Mouse (Mus musculus) hindbrain, embryonic 16.5 days (tissue): ENCODE measurements around the gene Gm13199. TPM values are rescaled to one million over a fixed set of nuclear protein-coding genes. Genes with fewer than 3 reads are reported as not detected.

Source experiments
- ATAC-seq: fragments of 200-750 bp; cut with Nextera tagmentation; 2 replicates; pipeline ENCODE4 v1.8.0; 2017; ENCODE audit warnings: moderate TSS enrichment, moderate library complexity
- H3K27ac ChIP-seq: fragments of 300-500 bp; sonication (generic); 2 replicates; pipeline ENCODE4 v1.5.1; 2014; ENCODE audit warnings: low read depth, mild to moderate bottlenecking, control low read depth, low read length, moderate library complexity
- H3K27me3 ChIP-seq: fragments of 300-500 bp; sonication (generic); replicated peaks from 2 replicates; pipeline ENCODE4 v1.6.1; 2014; ENCODE audit warnings: low read length; ENCODE audit not compliant: control insufficient read depth, insufficient read depth
- H3K36me3 ChIP-seq: fragments of 300-500 bp; sonication (generic); 2 replicates; pipeline ENCODE4 v1.6.1; 2014; ENCODE audit warnings: mild to moderate bottlenecking, low read length, moderate library complexity, mixed read lengths; ENCODE audit not compliant: control insufficient read depth, insufficient read depth
- H3K4me1 ChIP-seq: fragments of 300-500 bp; sonication (generic); 2 replicates; pipeline ENCODE4 v1.6.1; 2014; ENCODE audit warnings: low read depth, low read length; ENCODE audit not compliant: control insufficient read depth, insufficient read depth
- H3K4me2 ChIP-seq: fragments of 300-500 bp; sonication (generic); 2 replicates; pipeline ENCODE4 v1.6.1; 2014; ENCODE audit warnings: mild to moderate bottlenecking, low read length, control low read depth, moderate library complexity
- H3K4me3 ChIP-seq: fragments of 300-500 bp; sonication (generic); 2 replicates; pipeline ENCODE4 v1.5.1; 2014; ENCODE audit warnings: mild to moderate bottlenecking, low read length, control low read depth, moderate library complexity
- H3K9ac ChIP-seq: fragments of 300-500 bp; sonication (generic); 2 replicates; pipeline ENCODE4 v1.6.1; 2014; ENCODE audit warnings: low read depth, mild to moderate bottlenecking, control low read depth, low read length, moderate library complexity
- H3K9me3 ChIP-seq: fragments of 300-500 bp; sonication (generic); 2 replicates; pipeline ENCODE4 v1.6.1; 2014; ENCODE audit warnings: mild to moderate bottlenecking, low read length, moderate library complexity; ENCODE audit not compliant: control insufficient read depth
- WGBS: fragments of 180-500 bp; shearing (Covaris S2); extraction: QIAGEN DNeasy Blood & Tissue Kit; methylation state at CpG from one replicate; pipeline ENCODE4 v1.1.7; 2014; 5-methylcytosine and 5-hydroxymethylcytosine counted together
- polyA plus RNA-seq: library from polyadenylated mRNA; unstranded; fragments of >200 nt; fragmentation: Nextera tagmentation; extraction: Ambion mirVana; gene quantifications from 2 replicates; pipeline ENCODE4 v1.2.1, GENCODE M21; 2015

The Gm13199 gene
- polyA plus RNA-seq, 1 experiment from 2014 or later, result 0.99 TPM

DNA sequence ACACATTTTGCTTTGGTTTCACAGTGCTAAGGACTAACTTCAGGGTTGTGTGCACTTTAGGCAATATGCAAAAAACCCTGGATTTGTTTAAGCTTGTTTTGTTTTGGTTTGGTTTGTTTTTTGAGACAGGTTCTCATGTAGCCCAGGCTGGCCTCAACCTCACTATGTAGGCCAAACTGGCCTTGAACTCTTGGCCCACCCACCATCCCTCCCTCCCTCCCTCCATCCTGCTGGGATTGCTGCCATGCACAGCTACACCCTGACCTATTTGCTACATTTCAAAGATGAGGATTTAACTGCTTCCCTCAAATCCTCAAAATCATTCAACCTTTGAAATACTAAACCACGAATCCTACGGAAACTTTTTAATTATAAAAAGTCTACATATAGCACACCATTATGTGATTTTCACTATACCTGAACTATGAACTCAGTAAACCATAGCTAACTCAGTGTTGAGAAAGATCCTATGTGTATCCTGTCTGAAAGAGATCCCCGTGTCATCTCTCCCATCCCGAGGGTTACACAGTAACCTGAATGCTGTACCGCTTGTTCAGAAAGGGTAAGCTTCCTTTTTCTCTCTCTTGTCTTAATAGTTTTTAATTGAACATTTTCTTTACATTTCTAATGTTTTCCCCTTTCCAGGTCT lies 37.3 kb downstream of the Gm13199 start:
- H3K27ac ChIP-seq, result no peak overlapping the region
- no peak for ATAC-seq
- no peaks in the 10 kb centered on the region for H3K27me3 ChIP-seq
- H3K4me1 ChIP-seq, result no peaks in the 10 kb centered on the region
- H3K4me2 ChIP-seq, result no peak overlapping the region
- 95% methylated on average over 5 of the region's 5 CpGs for WGBS
- no peak overlapping the region for H3K4me3 ChIP-seq
- no peaks in the 10 kb centered on the region for H3K9me3 ChIP-seq
- H3K9ac ChIP-seq, result no peak overlapping the region
- peaks cover 8% of the 10 kb centered on the region for H3K36me3 ChIP-seq

DNA sequence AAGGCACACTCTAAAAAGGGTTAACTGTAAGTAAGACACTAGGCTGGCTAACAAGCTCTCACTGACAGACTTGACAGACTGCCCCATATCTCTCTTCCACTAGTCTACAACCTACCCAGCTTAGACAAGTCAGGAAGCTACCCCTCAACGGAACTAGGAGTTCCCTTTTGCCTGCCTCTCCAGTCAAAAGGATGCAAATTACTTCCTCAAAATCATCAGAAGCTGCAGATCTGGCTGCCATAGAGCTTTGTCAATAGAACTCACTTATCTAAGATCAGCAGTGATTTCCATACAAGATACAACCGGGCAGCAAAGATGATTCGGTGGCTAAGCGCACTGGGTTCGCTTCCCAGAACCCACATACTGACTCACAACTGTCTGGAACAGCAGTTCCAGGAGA lies 38.0 kb downstream of the Gm13199 start:
- no peak overlapping the region for H3K9ac ChIP-seq
- H3K4me1 ChIP-seq, result no peaks in the 10 kb centered on the region
- WGBS, result 86% methylated on average over 5 of the region's 5 CpGs
- no peak for ATAC-seq
- no peak overlapping the region for H3K27ac ChIP-seq
- H3K27me3 ChIP-seq, result no peaks in the 10 kb centered on the region
- H3K4me2 ChIP-seq, result no peak overlapping the region
- H3K4me3 ChIP-seq, result no peak overlapping the region
- peaks cover 14% of the 10 kb centered on the region for H3K36me3 ChIP-seq
- no peaks in the 10 kb centered on the region for H3K9me3 ChIP-seq

DNA sequence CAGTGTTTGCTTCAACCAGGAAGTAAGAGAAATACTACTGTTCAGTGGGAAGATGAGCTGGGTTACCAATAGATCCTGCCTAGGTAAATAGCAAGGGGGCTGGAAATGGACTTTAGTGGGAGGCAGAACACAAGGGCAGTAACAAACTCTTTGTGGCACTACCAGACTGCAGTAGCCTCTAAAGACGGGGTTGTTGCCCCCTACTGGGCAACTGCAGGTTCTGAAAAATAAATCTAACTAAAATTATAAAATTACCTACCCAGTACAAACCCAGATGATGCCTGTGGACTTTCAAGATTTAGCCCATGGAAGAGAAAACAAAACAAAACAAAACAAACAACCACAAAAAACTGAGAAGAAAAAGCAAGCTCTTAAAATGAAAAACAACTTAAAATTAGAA lies 38.5 kb downstream of the Gm13199 start:
- H3K27me3 ChIP-seq, result no peaks in the 10 kb centered on the region
- no peak for ATAC-seq
- H3K9ac ChIP-seq, result no peak overlapping the region
- H3K9me3 ChIP-seq, result no peaks in the 10 kb centered on the region
- peaks cover 14% of the 10 kb centered on the region for H3K36me3 ChIP-seq
- H3K4me1 ChIP-seq, result no peaks in the 10 kb centered on the region
- no peak overlapping the region for H3K4me2 ChIP-seq
- 29% methylated on average over 1 of the region's 1 CpGs for WGBS
- H3K27ac ChIP-seq, result no peak overlapping the region
- no peak overlapping the region for H3K4me3 ChIP-seq

DNA sequence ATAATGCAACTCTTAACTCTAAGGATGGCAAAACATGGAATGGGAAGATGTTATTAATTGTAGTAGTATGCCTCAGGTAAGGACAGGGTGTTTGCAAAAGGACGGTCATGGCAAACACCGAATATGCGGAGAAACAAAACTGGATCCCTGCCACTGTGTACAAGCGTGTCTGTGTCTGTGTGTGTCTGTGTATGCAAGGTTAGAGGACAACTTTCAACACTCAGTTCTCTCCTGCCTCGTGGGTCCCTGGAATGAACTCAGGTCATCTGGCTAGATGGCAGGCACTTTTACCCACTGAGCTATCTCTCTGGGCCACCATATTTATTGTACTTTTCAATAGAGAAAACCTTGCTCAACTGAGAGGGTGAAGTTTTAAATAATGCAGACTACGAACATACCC lies 40.3 kb downstream of the Gm13199 start:
- WGBS, result 94% methylated on average over 6 of the region's 6 CpGs
- H3K36me3 ChIP-seq, result peaks cover 14% of the 10 kb centered on the region
- ATAC-seq, result no peak

DNA sequence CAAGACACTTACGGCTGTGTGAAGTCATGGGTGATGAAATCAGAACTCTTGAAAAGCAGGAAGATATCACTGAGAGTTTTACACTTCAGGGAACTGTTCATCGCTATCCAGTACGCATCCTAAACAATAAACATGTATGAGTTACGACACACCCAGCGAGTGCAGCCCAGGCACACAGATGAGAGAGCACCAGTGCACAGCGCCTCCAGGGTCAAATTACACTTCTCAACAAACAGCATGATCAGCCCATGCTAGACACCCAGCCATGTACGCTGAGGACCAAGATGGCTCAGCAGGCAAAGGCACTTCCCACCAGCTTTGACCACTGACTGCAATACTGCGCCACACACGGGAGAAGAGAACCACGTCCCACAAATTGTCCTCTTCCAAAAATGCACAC lies 41.5 kb downstream of the Gm13199 start:
- Histone ChIP-seq H3K27me3 (no peaks in the 10 kb centered on the region), H3K36me3 (peaks cover 15% of the 10 kb centered on the region), H3K4me3 (no peak overlapping the region), H3K9ac (no peak overlapping the region), H3K27ac (no peak overlapping the region), H3K4me2 (no peak overlapping the region), H3K4me1 (no peaks in the 10 kb centered on the region), H3K9me3 (no peaks in the 10 kb centered on the region)
- ATAC-seq, result no peak
- WGBS, result 90% methylated on average over 10 of the region's 10 CpGs

More for the DNA sequence above, 40.3 kb downstream of the Gm13199 start:
- Histone ChIP-seq H3K4me3 (no peak overlapping the region), H3K4me2 (no peak overlapping the region), H3K9ac (no peak overlapping the region), H3K9me3 (no peaks in the 10 kb centered on the region), H3K4me1 (no peaks in the 10 kb centered on the region), H3K27me3 (no peaks in the 10 kb centered on the region), H3K27ac (no peak overlapping the region)

Other genes starting within 250 kb of the Gm13199 start
- 7.4 and 8.0 TPM in 2 replicates for gene Camk1d, start 148.4 kb downstream of the Gm13199 start, polyA plus RNA-seq
- 26.4 and 26.6 TPM in 2 replicates for gene Nudt5, start 17.9 kb downstream of the Gm13199 start, polyA plus RNA-seq
- gene Cdc123, start 17.8 kb downstream of the Gm13199 start, polyA plus RNA-seq, result 244 and 268 TPM in 2 replicates
- gene Sec61a2, start 32.5 kb upstream of the Gm13199 start, polyA plus RNA-seq, result 121 and 122 TPM in 2 replicates
- 6.1 and 6.7 TPM in 2 replicates for gene Dhtkd1, start 79.9 kb upstream of the Gm13199 start, polyA plus RNA-seq
- gene Upf2, start 88.5 kb upstream of the Gm13199 start, polyA plus RNA-seq, result 6.4 and 7.8 TPM in 2 replicates